Mouse (Mus musculus) kidney, postnatal 4 days (tissue): ENCODE data around the gene 9130230L23Rik.
A peak's percentile ranks its signal among the peaks of the same experiment; 100 is the strongest.

Experiments
- DNase-seq, 2 experiments: peaks; one replicate each; pipeline ENCODE4 v3.0.0; 2021; ENCODE audit warnings: mixed read lengths in 2 of 2

9130230L23Rik gene

GRCm38 (mm10) chr5:66004134-66004925 lies at the start of gene 9130230L23Rik:
9130230L23Rik (minus strand) TSS chr5:66004285.
- DNase-seq, result no peak

GRCm38 (mm10) chr5:66052777-66053548 lies 48.9 kb upstream of the 9130230L23Rik start:
- peak; percentile 59 to 77 for DNase-seq

GRCm38 (mm10) chr5:66050841-66051240 lies 46.8 kb upstream of the 9130230L23Rik start:
- DNase-seq, result no peak

GRCm38 (mm10) chr5:66046356-66046755 lies 42.3 kb upstream of the 9130230L23Rik start:
- DNase-seq, result no peak

- no peak for DNase-seq
Observed at GRCm38 (mm10) chr5:66043897-66044296, 39.8 kb upstream of the 9130230L23Rik start.

GRCm38 (mm10) chr5:66042651-66043340 lies 38.7 kb upstream of the 9130230L23Rik start:
- DNase-seq, result peak in 1 of 2 experiments; percentile 24

- DNase-seq, result peak; percentile 35 to 51
Observed at GRCm38 (mm10) chr5:66040744-66041279, 36.7 kb upstream of the 9130230L23Rik start.

- DNase-seq, result no peak
Observed at GRCm38 (mm10) chr5:66039813-66040212, 35.7 kb upstream of the 9130230L23Rik start.

GRCm38 (mm10) chr5:66037066-66037465 lies 33.0 kb upstream of the 9130230L23Rik start:
- DNase-seq, result no peak

GRCm38 (mm10) chr5:66036440-66037054 lies 32.5 kb upstream of the 9130230L23Rik start:
- DNase-seq, result no peak

- peak; percentile 32 to 50 for DNase-seq
Observed at GRCm38 (mm10) chr5:66034375-66035195, 30.5 kb upstream of the 9130230L23Rik start.

- no peak for DNase-seq
Observed at GRCm38 (mm10) chr5:66032826-66033225, 28.7 kb upstream of the 9130230L23Rik start.

GRCm38 (mm10) chr5:66031699-66032098 lies 27.6 kb upstream of the 9130230L23Rik start:
- no peak for DNase-seq

GRCm38 (mm10) chr5:66028232-66028631 lies 24.1 kb upstream of the 9130230L23Rik start:
- no peak for DNase-seq

GRCm38 (mm10) chr5:66027206-66027605 lies 23.1 kb upstream of the 9130230L23Rik start:
- no peak for DNase-seq

GRCm38 (mm10) chr5:66026796-66027195 lies 22.7 kb upstream of the 9130230L23Rik start:
- no peak for DNase-seq

- DNase-seq, result no peak
Observed at GRCm38 (mm10) chr5:66015449-66015961, 11.4 kb upstream of the 9130230L23Rik start.

- peak; percentile 28 to 65 for DNase-seq
Observed at GRCm38 (mm10) chr5:66014437-66014836, 10.4 kb upstream of the 9130230L23Rik start.

GRCm38 (mm10) chr5:66013999-66014398 lies 9.9 kb upstream of the 9130230L23Rik start:
- DNase-seq, result no peak

GRCm38 (mm10) chr5:66008245-66008967 lies 4.3 kb upstream of the 9130230L23Rik start:
- DNase-seq, result no peak
